Mouse (Mus musculus) layer of hippocampus, postnatal 14 days (tissue): ENCODE data around the gene Smok3a. TPM values are rescaled to one million over a fixed set of nuclear protein-coding genes. Genes with fewer than 3 reads are reported as not detected.
"Not testable (repeated sequence)": the region's sequence is repeated elsewhere in the genome, so short reads cannot be mapped to it uniquely, and the experiment has no call there.

Experiments used
- DNase-seq, 2 experiments: peaks; one replicate each; pipeline ENCODE4 v3.0.0; 2021 to 2022; ENCODE audit warnings: low spot score in 2 of 2, mixed read lengths in 1 of 2
- long read RNA-seq, 2 experiments: library from polyadenylated mRNA; stranded (forward); transcript quantifications; one replicate each; pipeline ENCODE4 v2.0.0; 2021
- total RNA-seq, 2 experiments: library from RNA; stranded (reverse); gene quantifications; 2 replicates each; pipeline ENCODE4 v1.2.3; 2021

Gene Smok3a
- not detected for total RNA-seq
- long read RNA-seq, experiment 1, result 0 reads
- long read RNA-seq, experiment 2, result 0 reads

DNA sequence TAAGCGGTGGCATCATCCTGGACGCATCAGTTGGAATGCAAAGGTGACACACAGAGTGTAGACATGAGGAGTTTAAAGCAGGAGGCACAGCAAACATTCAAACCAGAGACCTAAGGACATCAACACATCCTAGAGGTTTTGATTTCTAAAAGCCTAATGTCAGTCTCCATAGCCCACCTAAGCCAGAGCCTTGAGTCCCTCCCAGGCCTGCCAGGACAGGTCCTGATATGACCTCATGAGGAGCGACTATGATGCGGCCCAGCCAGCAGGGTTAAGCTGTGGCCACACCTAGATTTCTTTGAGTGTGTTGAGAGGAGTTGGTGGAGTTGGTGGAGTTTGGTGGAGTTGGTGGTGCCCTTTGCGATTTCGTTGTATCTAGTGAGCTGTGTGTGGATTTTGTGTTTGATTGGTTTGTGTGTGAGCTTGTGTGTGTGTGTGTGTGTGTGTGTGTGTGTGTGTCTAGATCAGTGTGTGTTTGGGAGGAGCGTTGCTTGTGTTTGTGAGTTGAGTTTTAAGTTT is at the start of gene Smok3a, which contains the start of gene Smok3b:
Gene Smok3a, plus strand, starts transcription at position 301 of the 519 bp plus-strand sequence.
Gene Smok3b, plus strand, starts transcription at position 469 of the 519 bp plus-strand sequence.
- DNase-seq, result not testable (repeated sequence)

DNA sequence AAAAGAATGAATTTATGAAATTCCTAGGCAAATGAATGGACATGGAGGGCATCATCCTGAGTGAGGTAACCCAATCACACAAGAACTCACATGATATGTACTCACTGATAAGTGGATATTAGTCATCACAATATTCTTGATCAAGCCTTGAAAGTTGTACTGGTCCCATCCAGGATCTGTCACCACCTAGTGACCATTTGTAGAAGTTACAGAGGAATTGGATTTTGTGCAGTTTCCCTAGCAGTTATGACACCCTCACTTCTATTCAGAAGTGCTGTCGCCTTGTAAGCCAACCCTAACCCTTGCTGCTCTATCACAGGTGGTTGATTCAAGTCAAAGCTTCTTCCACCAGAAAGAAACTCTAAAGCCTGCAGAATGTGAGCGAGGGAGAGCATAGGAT is 47.9 kb upstream of the Smok3a start:
- DNase-seq, result no peak

DNA sequence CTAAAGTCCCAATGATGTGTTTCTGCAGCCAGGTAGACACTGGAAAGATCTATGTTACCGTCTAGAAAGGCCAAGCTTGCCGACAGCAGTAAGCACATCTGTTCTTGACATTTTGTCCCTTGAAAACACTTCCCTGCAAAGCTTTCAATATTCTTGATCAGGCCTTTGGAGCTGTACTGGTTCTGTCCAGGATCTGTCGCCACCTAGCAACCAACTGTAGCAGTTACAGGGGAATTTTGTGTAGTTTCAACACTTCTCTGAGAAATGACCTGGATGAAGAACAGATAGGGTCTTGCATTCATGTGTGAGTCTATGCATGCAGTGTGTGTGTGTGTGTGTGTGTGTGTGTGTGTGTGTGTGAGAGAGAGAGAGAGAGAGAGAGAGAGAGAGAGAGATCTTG is 47.3 kb upstream of the Smok3a start:
- DNase-seq, result peak in 1 of 2 experiments; percentile 28

DNA sequence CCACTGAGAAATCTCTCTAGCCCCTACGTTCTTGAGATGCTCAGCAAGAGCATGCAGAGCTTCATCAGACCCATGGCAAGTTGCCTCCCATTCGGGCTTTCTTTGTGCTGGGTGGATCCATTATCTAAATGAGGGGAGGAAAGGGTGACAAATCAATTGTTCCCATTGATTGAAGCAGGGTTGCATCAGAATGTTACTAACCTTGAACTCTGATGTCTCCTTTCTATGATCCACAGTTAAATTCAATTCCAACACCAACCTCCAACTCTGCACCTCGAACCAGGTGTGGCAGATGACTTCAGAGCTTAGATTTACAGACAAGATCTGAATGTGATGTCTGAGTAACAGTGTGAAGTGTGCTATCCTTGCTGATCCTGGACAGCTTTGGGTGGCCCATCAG is 46.3 kb upstream of the Smok3a start:
- DNase-seq, result no peak

DNA sequence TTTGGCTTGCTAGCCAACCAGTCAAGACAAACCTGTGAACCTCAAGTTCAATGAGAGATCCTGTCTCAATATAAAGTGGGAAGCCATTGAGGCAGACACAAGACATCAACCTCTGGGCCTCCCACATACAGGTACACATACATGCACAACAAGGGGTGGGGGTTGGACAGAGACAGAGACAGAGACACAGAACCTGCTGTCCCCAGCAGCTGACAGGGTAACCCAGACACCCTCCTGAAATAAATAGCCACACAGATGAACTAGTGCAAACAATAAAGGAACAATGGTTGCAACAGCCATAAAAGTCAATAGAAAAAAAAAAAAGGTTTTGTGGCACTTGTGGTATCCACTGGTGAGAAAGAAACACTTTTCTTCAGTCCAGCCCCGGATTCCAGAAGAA is 45.6 kb upstream of the Smok3a start:
- DNase-seq, result no peak

DNA sequence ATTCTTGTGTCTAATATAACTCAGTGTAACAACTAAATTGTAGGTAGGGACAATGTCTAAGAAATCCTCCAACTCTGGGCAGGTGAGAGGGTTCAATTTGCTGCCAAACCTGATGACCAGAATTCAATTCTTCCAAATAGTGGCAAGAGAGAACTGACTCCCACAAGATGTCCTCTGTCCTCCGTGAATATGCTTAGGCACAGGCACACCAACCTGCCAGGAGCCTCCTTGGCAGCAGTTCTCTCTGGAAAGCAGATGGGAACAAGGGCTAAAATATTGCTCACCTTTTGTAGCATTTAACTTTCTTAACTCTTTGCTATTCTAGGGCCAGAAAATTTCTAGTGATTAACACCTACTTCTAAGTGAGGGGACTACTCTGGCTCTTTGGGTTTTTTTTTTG is 43.8 kb upstream of the Smok3a start:
- no peak for DNase-seq

DNA sequence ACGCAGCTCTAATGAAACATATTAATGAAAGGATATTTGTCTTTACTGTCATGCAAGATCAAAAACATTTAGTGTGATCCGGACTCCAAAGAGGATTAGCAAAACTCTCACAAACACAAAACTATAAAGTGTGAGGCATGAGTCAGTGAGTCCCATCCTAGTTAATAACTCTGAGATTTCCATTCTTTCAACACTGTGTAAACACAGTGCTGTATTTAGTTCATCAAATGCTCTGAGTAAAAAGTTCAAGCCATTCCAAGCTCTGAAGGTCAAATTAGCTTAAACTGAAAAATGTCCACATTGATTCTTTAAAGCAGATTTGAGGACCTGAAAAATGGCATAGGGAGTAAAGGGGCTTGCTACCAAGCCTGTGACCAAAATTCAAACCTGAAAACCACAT is 42.0 kb upstream of the Smok3a start:
- DNase-seq, result no peak

DNA sequence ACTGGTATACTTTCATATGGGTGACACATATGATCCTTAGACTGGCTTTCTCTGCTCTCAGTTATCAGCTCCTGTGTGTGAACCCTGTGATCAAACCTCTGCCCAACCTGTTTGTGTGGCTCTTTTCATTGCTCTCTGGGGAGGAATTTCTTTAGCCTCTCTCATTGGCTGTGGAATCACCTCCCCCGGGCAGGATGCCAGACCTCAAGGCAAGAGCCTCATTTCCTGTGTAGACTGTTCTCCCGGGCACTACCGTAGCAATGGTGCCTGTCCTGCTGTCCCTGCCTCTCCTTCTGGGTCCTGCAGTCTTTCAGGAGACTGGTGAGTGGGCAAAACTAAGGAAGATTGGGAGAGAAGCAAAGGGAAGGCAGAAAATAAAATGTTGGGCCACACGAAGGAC is 39.8 kb upstream of the Smok3a start, which contains the start of gene Azgp1:
Gene Azgp1, plus strand, starts transcription at position 221 of the 400 bp plus-strand sequence.
- no peak for DNase-seq

DNA sequence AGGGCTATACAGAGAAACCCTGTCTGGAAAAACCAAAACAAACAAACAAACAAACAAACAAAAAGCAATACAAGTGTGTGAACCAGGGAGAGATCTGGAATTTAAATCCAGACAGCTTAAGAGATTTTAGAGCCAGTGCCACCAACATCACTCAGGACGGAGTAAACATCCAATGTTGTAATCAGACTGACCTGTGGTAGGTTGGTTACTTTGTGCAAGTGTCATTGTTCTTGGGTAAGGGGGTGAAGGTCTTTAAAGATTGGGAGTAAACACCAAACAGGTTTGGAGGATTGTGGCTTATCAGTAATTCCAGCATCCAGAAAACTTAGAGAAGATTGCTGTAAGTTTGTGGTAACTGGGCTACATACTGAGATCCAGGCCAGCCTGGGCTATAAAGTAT is 34.7 kb upstream of the Smok3a start:
- DNase-seq, result no peak

DNA sequence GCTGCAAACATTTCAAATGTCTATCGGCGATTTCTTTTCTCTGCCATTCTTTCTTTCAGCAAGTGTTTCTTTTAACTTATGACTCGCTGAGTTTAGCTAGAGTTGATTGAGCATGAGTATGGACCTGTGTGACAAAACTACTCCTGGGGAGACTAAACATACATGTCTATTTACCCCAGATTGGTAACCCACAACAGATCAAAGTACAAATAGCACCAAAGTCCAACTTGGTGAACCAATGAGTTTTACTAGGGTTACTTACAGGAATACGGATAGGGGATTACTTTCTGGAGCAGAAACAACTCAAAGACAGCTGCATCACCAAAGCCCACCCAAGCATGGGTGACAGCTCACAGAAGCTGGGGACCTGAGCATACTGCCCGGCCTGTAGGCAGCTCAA is 11.6 kb upstream of the Smok3a start:
- DNase-seq, result no peak

DNA sequence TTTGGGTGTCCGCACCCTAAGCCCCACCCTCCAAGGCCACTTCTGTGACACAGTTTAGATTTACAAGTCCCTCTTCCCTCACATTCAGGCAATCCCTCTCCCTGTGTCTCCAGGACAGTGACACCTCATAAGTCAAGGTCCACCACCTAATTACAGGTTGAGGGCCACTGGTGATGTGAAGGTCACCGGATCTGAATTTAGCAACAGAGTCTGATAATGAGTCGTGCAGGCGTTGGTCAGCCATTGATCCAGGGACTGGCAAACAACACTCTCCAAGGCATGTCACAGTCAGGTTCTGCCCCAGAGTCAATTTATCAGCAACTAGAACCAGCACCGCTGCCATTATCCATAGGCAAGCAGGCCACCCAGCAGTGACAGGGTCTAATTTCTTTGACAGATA is 8.7 kb upstream of the Smok3a start:
- no peak for DNase-seq

DNA sequence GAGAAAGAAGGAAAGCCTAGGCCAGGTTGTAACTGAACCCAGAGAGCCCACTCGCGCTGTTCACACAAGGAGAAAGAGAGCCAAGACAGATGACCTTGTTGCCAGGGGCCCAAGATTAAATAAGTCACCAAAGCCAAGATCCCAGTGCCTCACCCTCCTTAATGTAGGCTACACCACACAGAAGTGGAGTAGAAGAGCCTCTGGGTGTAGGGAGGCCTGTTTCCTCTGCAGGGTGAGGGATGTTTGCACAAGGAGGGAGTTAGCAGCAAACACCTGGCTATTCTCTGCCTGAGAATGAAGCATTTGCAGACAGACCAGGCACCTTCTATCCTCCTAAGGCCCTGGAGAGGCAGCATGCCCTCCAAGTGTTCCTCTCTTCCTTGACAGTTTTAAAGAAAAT is 4.5 kb upstream of the Smok3a start:
- DNase-seq, result no peak

DNA sequence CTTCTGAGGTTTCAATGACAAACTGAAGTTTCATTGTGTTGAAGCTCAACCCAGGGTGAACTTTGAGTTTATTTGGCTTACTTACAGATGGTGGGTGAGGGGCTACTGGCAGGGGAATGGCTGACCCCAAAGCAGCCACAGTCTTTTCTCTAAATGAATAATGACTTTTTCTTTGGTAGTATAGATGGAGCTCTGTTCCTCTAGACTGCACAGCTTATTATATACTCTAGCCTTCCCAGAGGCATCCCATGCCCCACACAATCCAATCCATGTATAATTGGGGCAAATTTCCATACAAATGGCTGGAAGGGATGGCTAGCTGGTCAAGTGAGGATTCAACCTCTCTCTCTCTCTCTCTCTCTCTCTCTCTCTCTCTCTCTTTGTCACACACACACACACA is 4.1 kb upstream of the Smok3a start:
- DNase-seq, result no peak

DNA sequence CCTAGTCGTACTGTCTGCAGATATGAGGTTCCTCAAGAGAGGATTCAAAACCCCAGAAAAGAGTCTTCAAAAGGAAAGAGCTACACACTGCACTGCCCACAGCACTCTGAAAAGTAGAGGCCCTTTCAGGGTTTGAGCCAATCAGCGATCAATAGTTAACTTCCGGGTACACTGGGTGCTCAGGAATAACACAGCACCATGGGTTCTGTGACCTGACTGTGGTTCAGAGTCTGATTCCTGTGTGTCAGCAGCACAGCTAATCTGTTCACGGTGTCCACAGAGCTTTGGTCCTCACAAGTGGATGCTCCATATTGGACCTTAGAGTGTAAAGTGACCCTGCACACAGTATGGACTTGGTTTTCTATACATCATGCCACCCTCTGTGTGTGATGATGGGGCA is 1.5 kb upstream of the Smok3a start:
- DNase-seq, result not testable (repeated sequence)

DNA sequence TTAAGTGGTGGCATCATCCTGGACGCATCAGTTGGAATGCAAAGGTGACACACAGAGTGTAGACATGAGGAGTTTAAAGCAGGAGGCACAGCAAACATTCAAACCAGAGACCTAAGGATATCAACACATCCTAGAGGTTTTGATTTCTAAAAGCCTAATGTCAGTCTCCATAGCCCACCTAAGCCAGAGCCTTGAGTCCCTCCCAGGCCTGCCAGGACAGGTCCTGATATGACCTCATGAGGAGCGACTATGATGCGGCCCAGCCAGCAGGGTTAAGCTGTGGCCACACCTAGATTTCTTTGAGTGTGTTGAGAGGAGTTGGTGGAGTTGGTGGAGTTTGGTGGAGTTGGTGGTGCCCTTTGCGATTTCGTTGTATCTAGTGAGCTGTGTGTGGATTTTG is 31.8 kb downstream of the Smok3a start, which contains the start of gene Smok3c:
Gene Smok3c, plus strand, starts transcription at position 301 of the 400 bp plus-strand sequence.
- not testable (repeated sequence) for DNase-seq

DNA sequence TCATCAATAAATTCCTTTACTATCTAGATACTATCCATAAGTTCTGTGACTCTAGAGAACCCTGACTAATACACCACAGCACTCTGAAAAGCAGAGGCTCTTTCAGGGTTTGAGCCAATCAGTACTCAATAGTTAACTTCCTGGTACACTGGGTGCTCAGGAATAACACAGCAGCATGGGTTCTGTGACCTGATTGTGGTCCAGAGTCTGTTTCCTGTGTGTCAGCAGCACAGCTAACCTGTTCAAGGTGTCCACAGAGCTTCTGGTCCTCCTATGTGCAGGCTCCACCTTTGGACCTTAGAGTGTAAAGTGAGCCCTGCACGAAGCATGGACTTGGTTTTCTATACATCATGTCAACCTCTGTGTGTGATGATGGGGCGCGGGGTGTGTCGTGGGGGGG is 52.7 kb downstream of the Smok3a start:
- no peak for DNase-seq

DNA sequence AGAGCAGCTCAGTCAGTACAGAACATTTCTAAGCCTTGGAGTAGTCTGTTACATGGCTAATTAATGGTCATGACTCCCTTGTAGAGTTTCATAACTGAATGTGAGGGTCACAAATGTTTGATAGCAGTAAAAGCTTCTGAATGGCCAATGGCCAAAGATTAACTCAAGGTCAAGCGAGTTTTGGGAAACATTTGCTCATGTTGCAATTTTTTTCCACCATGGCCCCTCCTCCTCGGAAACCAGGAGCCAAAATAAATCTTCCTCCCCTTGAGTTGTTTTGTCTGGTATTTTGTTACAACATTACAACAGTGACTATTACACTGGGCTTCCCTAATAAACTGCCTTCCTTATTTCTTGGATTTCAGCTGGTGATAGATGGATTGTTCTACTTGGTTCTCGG is 54.6 kb downstream of the Smok3a start:
- no peak for DNase-seq

DNA sequence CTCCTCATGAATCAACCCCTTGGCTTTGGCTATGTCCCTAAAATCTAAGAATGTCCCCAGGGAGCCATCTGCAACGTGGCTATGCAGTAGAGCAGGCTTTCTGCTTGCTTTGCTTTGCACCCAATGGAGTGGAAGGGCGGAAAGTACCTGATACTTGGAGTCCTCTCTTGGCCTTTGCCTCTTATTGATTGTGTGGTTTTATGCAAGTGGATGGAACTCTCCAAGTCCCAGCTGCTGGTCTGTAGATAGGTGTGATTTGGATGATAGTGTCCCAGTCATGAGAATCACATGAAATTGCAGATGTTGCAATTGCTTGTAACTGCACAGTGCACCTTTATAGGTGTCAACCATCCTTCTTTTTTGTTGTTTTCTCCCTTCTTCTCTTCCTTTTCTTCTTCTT is 55.1 kb downstream of the Smok3a start:
- DNase-seq, result no peak

DNA sequence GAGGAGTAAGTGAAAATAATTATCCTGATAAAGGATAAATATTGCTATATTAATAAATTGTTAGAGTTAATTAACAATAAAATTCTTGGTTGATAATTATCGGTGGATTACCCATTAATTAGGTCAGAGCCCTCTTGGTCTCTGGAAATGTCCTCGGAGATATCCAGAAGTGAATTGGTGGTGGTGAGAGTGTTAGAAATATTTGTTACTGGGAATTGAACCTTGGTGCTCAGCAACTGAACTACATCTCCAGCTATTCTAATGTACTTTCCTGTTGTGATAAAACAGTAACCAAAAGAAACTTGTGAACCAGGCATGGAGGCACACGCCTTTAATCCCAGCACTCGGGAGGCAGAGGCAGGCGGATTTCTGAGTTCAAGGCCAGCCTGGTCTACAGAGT is 59.4 kb downstream of the Smok3a start:
- no peak for DNase-seq

DNA sequence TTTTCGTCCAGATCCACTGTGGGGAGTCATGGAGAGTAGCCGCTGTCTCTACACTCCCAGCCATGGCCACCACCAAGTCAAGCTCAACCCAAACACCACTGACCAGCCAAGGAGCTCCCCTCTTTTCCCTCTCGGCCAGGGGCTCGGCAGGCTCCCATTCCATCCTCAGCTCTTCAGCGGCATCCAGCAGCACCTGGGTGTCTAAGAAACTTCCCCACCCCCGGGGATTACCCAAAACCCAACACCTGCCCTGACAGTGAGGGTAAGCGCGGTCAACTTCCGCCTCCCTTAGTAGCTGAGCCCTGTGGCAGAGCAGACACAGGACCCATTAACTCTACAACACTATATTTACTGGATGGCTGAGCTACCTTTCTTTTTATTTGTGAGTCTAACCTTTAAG is 60.4 kb downstream of the Smok3a start:
- no peak for DNase-seq

DNA sequence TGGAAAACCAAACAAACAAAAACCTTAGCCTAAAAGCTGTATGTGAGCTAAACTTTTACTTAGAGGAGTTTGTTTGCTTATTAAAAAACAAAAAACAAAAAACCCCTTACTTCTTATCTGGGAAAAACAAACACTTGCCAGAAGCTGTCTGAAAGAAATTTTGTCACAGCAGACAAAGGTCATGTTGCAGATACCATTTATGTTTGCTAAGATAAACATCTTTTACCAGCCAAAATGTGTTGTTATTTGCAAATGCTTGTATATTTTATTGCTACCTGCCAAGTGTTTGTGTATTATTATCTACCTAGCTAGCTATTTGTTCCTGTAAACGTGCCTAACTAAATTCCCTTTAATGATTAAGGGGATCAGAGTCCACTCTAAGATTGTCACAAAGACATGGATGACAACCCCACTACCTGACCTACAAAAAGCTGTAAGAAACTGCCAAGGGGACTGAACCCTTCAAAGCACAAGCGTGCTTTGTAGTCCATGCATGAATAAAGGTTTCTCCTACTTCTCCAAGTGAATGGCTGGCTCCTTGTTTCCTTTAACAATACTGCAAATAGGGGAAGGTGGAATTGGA is 62.3 kb downstream of the Smok3a start:
- no peak for DNase-seq

DNA sequence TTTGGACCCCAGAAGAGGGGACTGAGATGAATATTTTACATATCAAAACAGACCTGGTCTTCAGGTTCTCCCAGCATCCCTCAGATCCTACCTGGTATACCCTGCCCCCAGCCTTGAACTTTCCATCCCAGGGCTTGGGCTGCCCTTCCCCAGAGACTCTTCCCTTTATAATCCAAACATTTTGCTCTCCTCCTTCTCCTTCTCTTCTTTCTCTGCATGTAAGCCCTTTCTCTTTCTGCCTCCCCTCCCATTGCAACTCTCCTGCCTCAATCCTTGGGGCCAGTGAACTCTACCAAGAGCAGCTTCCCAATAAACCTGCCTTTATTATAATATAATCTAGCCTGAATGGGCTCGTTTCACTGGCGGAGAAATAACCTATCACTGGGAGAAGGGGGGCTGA is 62.9 kb downstream of the Smok3a start:
- DNase-seq, result no peak
